Mouse (Mus musculus) cerebellum, adult 18-20 months (tissue): Measurements from ENCODE around the gene Pld5.
A peak's percentile ranks its signal among the peaks of the same experiment; 100 is the strongest.

ENCODE experiments used
- DNase-seq, 2 experiments: peaks; one replicate each; pipeline ENCODE4 v3.0.0; 2021

Gene Pld5

GRCm38 (mm10) chr1:176274667-176275610, at the start of gene Pld5:
Gene Pld5 (minus strand): TSS chr1:176275312.
- DNase-seq = peak; percentile 79 to 82

- DNase-seq = no peak
Observed at GRCm38 (mm10) chr1:176315063-176315462, 40.0 kb upstream of the Pld5 start.

- DNase-seq = no peak
Observed at GRCm38 (mm10) chr1:176310174-176310573, 35.1 kb upstream of the Pld5 start.

GRCm38 (mm10) chr1:176289396-176289795, 14.3 kb upstream of the Pld5 start:
- DNase-seq = no peak

- no peak for DNase-seq
Observed at GRCm38 (mm10) chr1:176275611-176275980, 484 bp upstream of the Pld5 start.

- no peak for DNase-seq
Observed at GRCm38 (mm10) chr1:176248717-176249030, 26.4 kb downstream of the Pld5 start.

GRCm38 (mm10) chr1:176247885-176248716, 27.0 kb downstream of the Pld5 start:
- DNase-seq = peak in 1 of 2 experiments; percentile 12

- DNase-seq = no peak
Observed at GRCm38 (mm10) chr1:176239199-176239598, 35.9 kb downstream of the Pld5 start.

- DNase-seq = peak in 1 of 2 experiments; percentile 34
Observed at GRCm38 (mm10) chr1:176223794-176224193, 51.3 kb downstream of the Pld5 start.

- DNase-seq = peak; percentile 85 to 93
Observed at GRCm38 (mm10) chr1:176223196-176223595, 51.9 kb downstream of the Pld5 start.

GRCm38 (mm10) chr1:176218217-176218616, 56.9 kb downstream of the Pld5 start:
- DNase-seq = peak in 1 of 2 experiments; percentile 21

- DNase-seq = peak; percentile 80 to 87
Observed at GRCm38 (mm10) chr1:176213645-176214221, 61.4 kb downstream of the Pld5 start.

GRCm38 (mm10) chr1:176212922-176213644, 62.0 kb downstream of the Pld5 start:
- peak in 1 of 2 experiments; percentile 55 for DNase-seq

GRCm38 (mm10) chr1:176210803-176211202, 64.3 kb downstream of the Pld5 start:
- DNase-seq = peak; percentile 42 to 49

GRCm38 (mm10) chr1:176208014-176208413, 67.1 kb downstream of the Pld5 start:
- DNase-seq = peak; percentile 39 to 54

- no peak for DNase-seq
Observed at GRCm38 (mm10) chr1:176202360-176202759, 72.8 kb downstream of the Pld5 start.

- peak; percentile 93 to 94 for DNase-seq
Observed at GRCm38 (mm10) chr1:176197036-176197766, 77.9 kb downstream of the Pld5 start.

- DNase-seq = no peak
Observed at GRCm38 (mm10) chr1:176196341-176196740, 78.8 kb downstream of the Pld5 start.

- peak in 1 of 2 experiments; percentile 42 for DNase-seq
Observed at GRCm38 (mm10) chr1:176194727-176195126, 80.4 kb downstream of the Pld5 start.

GRCm38 (mm10) chr1:176183991-176184390, 91.1 kb downstream of the Pld5 start:
- DNase-seq = no peak

- no peak for DNase-seq
Observed at GRCm38 (mm10) chr1:176174971-176175370, 100.1 kb downstream of the Pld5 start.

- DNase-seq = peak; percentile 68 to 79
Observed at GRCm38 (mm10) chr1:176167784-176168183, 107.3 kb downstream of the Pld5 start.
